Mouse (Mus musculus) left cerebral cortex, adult 11 months (tissue): Measurements from ENCODE around the gene Raph1.
"Not testable (repeated sequence)": the region's sequence is repeated elsewhere in the genome, so short reads cannot be mapped to it uniquely, and the experiment has no call there.

Experiments
- DNase-seq: peaks from one replicate; pipeline ENCODE4 v3.0.0; 2022; ENCODE audit warnings: low spot score

The Raph1 gene

DNA sequence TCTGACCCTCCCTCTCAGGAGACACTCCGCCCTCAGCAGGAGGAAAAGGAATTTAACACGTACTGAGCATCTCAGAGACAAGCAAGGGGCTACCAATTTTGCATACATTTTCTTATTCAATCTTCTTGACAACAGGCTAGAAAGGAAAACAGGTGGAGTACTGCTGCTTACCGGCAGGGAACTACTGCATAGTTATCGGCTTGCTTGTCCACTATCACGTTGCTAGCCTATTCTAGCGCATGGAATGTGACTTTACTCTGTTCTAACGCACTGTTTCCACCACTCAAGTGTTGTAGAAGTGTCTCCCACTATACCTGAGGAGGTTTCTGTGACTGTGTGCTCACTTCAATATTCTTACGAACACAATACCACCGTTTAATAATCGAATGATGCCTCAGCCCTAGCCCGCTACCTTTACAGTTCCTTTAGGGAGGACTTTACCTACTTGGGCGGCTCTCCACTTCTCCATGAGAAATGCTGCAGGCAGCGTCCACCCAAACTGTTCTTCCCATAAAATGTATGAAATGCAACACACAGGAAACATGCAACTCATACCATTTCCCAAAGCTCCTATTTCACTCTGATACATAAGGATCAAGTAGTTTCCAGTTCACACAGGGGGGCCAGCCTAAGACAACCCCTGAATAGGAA is 1.5 kb downstream of the Raph1 start:
- DNase-seq = no peak

GRCm38 (mm10) chr1:60564691-60565090 is 2.2 kb downstream of the Raph1 start:
- no peak for DNase-seq

GRCm38 (mm10) chr1:60563021-60563420 is 3.9 kb downstream of the Raph1 start:
- no peak for DNase-seq

- DNase-seq = no peak
Observed at GRCm38 (mm10) chr1:60543681-60544080, 23.2 kb downstream of the Raph1 start.

DNA sequence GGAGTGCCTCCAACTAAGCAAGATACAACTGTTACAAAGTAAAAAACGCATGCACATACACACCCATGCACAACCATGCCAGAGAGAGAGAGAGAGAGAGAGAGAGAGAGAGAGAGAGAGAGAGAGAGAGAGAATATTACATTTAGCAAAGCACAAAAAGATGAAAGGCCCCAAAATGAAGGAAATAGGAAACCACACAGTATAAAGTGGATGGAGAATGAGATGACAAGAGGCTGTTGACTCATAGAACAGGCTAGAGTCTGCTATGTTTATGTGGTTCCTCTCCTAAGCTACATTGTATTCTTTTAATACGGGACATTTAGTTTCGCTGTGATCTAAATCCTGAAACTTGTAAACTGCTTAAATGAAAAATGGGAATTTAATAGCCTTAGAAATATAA is 27.6 kb downstream of the Raph1 start:
- DNase-seq = no peak

DNA sequence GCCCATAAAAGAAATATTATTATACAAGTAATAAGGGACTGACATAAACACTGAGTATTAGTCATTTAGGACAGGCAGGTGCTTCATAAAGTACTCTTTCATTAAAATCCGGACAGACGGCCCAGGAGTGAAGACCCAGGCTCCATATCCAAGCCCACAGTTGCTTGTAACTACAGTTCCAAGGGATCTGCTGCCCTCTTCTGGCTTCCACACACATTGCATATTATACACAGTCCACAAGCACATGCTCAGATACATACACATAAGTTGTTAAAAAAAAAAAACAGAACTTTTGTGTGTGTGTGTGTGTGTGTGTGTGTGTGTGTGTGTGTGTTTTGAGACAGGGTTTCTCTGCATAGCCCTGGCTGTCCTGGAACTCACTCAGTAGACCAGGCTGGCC is 32.0 kb downstream of the Raph1 start:
- no peak for DNase-seq

GRCm38 (mm10) chr1:60530636-60531035 is 36.3 kb downstream of the Raph1 start:
- DNase-seq = no peak

DNA sequence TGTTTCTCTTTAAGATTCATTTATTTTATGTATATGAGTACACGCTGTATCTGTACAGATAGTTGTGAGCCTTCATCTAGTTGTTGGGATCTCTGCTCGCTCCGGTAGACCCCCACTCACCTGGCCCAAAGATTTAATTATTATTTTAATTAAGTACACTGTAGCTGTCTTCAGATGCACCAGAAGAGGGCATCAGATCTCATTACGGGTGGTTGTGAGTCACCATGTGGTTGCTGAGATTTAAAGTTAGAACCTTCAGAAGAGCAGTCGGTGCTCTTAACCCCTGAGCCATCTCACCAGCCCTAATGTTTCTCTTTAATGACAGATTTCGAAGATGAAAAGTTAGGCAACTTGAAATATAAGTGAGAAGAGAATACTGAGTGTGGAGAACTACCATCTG is 36.8 kb downstream of the Raph1 start:
- DNase-seq = no peak

GRCm38 (mm10) chr1:60510584-60510983 is 56.3 kb downstream of the Raph1 start:
- no peak for DNase-seq

GRCm38 (mm10) chr1:60503456-60503855 is 63.4 kb downstream of the Raph1 start:
- no peak for DNase-seq

GRCm38 (mm10) chr1:60493421-60493820 is 73.5 kb downstream of the Raph1 start:
- DNase-seq = no peak

- no peak for DNase-seq
Observed at GRCm38 (mm10) chr1:60492404-60492803, 74.5 kb downstream of the Raph1 start.

DNA sequence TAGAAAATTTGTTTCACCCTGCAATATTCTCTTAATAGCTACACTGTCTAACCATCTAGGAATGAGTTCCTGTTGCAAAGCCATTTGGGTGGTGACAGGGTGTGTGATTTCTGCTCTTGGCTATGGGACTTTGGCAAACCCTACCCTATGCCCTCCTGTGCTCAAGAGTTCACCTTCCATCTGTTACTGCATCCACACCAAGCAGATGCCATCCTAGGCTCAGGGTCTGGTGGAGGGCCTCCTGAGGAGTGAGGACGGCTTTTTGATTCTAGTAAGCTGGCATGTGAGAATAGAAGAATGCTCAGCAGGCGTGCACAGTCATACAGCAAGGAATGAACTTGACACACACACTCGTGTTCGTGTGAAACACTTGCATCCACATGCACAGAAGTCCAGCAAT is 76.4 kb downstream of the Raph1 start:
- DNase-seq = no peak

DNA sequence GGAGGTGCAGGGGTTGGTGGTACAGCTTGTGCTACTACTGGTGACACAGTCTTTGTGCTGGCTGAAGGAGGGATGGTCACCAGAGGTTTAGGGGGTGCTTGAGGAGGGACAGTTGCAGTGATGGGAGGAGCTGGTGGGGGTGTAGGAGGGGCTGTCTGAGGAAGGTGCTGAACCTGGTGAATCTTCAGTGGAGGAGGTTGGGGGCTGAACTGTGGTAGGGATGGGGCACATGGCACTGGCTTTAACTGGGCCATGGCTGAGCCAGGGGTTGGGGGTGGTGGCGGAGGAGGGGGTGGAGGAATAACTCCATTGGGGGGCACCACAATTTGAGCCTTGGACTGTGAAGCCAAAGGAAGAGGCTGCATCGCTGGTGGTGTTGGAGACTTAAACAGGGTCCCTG is 77.2 kb downstream of the Raph1 start:
- DNase-seq = no peak

DNA sequence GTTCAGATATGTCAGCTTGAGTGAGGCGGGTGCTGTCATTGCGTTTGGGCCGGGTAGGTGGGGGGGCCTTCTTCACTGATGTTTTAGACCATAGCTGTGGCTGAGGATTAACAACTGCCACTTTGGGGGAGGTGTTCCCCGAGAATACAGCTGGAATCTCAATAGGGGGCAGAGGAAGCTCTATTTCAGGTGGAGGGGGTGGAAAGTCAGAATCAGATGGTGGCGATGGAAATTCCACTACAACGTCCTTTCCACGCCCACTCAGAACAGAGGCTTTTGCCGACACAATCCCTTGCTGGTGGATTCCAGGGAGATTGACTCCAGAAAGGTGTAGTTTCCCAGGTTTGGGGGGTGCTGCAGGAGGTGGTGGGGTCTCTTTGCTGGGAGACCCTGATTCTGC is 78.3 kb downstream of the Raph1 start:
- no peak for DNase-seq

- DNase-seq = no peak
Observed at GRCm38 (mm10) chr1:60485649-60486048, 81.3 kb downstream of the Raph1 start.

GRCm38 (mm10) chr1:60482881-60483280 is 84.0 kb downstream of the Raph1 start:
- no peak for DNase-seq

- DNase-seq = no peak
Observed at GRCm38 (mm10) chr1:60481561-60481960, 85.3 kb downstream of the Raph1 start.

DNA sequence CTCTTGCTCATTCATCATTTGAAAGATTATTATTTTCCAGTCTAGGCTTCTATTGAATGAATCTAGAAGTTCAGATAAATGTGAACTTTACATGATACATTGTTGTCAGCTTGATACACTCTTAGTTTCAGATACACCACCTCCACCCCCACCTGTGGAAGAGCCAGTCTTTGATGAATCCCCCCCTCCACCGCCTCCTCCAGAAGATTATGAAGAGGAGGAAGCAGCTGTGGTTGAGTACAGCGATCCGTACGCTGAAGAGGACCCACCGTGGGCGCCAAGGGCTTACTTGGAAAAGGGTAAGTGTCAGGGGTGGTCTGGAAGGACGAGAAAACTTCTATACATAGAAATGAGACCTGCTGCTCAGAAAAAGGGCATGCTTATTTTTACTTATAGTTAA is 96.4 kb downstream of the Raph1 start:
- DNase-seq = no peak

- DNase-seq = no peak
Observed at GRCm38 (mm10) chr1:60469491-60469890, 97.4 kb downstream of the Raph1 start.

- no peak for DNase-seq
Observed at GRCm38 (mm10) chr1:60460623-60461022, 106.3 kb downstream of the Raph1 start.

GRCm38 (mm10) chr1:60449896-60450295 is 117.0 kb downstream of the Raph1 start:
- DNase-seq = no peak

DNA sequence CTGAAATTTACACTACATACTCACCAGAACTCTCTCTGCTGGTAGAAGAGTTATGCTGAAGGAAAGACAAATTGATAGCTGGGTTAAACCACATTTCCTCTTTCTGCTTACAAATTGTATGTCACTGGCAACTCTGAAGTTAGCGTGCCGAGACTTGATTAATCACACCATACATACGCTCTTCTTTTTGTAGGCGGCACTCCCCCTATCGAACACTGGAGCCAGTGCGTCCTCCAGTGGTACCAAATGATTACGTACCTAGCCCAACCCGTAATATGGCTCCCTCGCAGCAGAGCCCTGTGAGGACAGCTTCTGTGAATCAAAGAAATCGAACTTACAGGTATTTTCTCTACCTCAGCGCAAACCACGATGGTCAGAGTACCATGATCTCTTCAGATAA is 119.8 kb downstream of the Raph1 start:
- DNase-seq = no peak

DNA sequence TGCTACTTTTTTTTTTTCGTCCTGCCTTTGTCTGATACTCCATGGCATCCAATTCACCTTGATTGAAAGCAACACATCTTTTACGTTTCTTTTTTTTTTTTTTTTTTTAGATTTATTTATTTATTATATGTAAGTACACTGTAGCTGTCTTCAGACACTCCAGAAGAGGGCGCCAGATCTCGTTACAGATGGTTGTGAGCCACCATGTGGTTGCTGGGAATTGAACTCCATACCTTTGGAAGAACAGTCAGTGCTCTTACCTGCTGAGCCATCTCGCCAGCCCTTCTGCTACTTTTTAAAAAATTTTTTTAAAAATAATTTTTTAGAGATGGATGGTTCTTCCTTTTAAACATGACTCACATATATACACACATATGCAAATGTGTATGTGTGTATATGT is 125.5 kb downstream of the Raph1 start:
- DNase-seq = not testable (repeated sequence)

DNA sequence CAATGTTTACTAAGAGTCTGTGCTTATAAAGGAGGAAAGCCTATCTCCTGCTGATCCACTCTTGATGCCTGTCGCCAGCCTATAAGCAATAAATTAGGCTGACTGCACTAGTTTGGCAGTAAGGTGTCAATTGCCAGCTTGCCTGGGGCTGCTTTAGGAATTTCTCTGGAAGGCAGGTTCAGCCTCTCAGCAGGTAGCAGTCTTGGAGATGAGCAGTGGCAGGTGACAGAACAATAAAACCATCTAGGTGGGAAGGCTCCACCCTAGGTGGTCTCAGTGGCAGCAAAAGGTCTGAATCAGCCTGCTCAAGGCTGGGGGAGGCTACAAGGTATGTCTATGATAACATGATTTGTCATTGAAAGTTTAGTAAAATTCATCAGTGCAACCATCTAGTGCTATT is 134.4 kb downstream of the Raph1 start:
- no peak for DNase-seq
